Mouse (Mus musculus) CH12.LX (cell line): Measurements from ENCODE around the gene Cacna2d4. TPM values are rescaled to one million over a fixed set of nuclear protein-coding genes. Genes with fewer than 3 reads are reported as not detected.

ENCODE experiments used
- DNase-seq: peaks from one replicate; pipeline ENCODE4 v3.0.0-alpha.2; 2013; ENCODE audit errors: extremely low read depth
- H3K27ac ChIP-seq: 2 replicates; pipeline ENCODE4 v1.5.1; 2012; ENCODE audit warnings: low read depth, mild to moderate bottlenecking, control low read depth, moderate library complexity; ENCODE audit not compliant: insufficient read depth
- H3K27me3 ChIP-seq: replicated peaks from 2 replicates; pipeline ENCODE3; 2012; ENCODE audit warnings: inconsistent platforms
- H3K36me3 ChIP-seq, 2 experiments: replicated peaks in 1 of 2; 2 replicates each; pipeline versions ENCODE3 to v1.6.1; 2012; ENCODE audit warnings: inconsistent platforms in 1 of 2, low read length in 1 of 2, mild to moderate bottlenecking in 1 of 2, mixed read lengths in 1 of 2, moderate library complexity in 1 of 2; ENCODE audit not compliant: control insufficient read depth in 1 of 2, insufficient read depth in 1 of 2
- H3K4me1 ChIP-seq, 2 experiments: 2 replicates each; pipeline ENCODE4 v1.6.1; 2012; ENCODE audit warnings: inconsistent platforms in 1 of 2, moderate library complexity in 1 of 2; ENCODE audit not compliant: insufficient read depth in 2 of 2, control insufficient read depth in 1 of 2
- H3K4me2 ChIP-seq: 2 replicates; pipeline ENCODE4 v1.6.1; 2012; ENCODE audit warnings: low read depth, mild to moderate bottlenecking, control low read depth; ENCODE audit not compliant: poor library complexity, insufficient read depth, severe bottlenecking
- H3K4me3 ChIP-seq, 3 experiments: fragments of 150-350 bp in 1 of 3; sonication (generic) in 1 of 3; replicated peaks in 1 of 3; 2 replicates each; pipeline versions ENCODE3 to v1.5.1; 2011 to 2012; ENCODE audit warnings: low read depth in 2 of 3, low read length in 2 of 3, mild to moderate bottlenecking in 2 of 3, moderate library complexity in 2 of 3, control low read depth in 1 of 3, improper control_type of control experiment in 1 of 3, inconsistent platforms in 1 of 3, mixed read lengths in 1 of 3; ENCODE audit not compliant: poor library complexity in 1 of 3
- H3K79me2 ChIP-seq: replicated peaks from 2 replicates; pipeline ENCODE4 v1.6.1; 2012; ENCODE audit warnings: mild to moderate bottlenecking, moderate library complexity; ENCODE audit not compliant: control insufficient read depth, poor library complexity, insufficient read depth, severe bottlenecking; ENCODE audit errors: extremely low read depth
- H3K9ac ChIP-seq: 2 replicates; pipeline ENCODE4 v1.6.1; 2012; ENCODE audit warnings: low read depth, mild to moderate bottlenecking, control low read depth, moderate library complexity; ENCODE audit not compliant: insufficient read depth
- H3K9me3 ChIP-seq: replicated peaks from 2 replicates; pipeline ENCODE3; 2012; ENCODE audit warnings: low read length, inconsistent platforms, mixed read lengths
- CHD1 ChIP-seq: IDR thresholded peaks from 2 replicates; pipeline ENCODE4 v1.6.1; 2012; ENCODE audit warnings: low read depth, low read length, improper control_type of control experiment, inconsistent platforms
- E2F4 ChIP-seq: IDR thresholded peaks from 2 replicates; pipeline ENCODE4 v1.6.1; 2011; ENCODE audit warnings: low read depth, low read length, improper control_type of control experiment; ENCODE audit not compliant: insufficient replicate concordance
- ELF1 ChIP-seq: IDR thresholded peaks from 2 replicates; pipeline ENCODE4 v1.6.1; 2014; ENCODE audit warnings: low read depth, mild to moderate bottlenecking, inconsistent platforms, low read length, improper control_type of control experiment
- EP300 ChIP-seq: IDR thresholded peaks from 2 replicates; pipeline ENCODE4 v1.6.1; 2011; ENCODE audit warnings: low read length, improper control_type of control experiment
- JUND ChIP-seq: conservative IDR thresholded peaks from 2 replicates; pipeline ENCODE4 v1.6.1; 2011; ENCODE audit warnings: low read depth, low read length, improper control_type of control experiment
- KAT2A ChIP-seq: IDR thresholded peaks from 2 replicates; pipeline ENCODE4 v1.6.1; 2012; ENCODE audit warnings: low read length, improper control_type of control experiment, inconsistent platforms; ENCODE audit not compliant: insufficient replicate concordance
- MAFK ChIP-seq: IDR thresholded peaks from 2 replicates; pipeline ENCODE4 v1.6.1; 2011; ENCODE audit warnings: low read length, improper control_type of control experiment; ENCODE audit not compliant: insufficient replicate concordance
- MXI1 ChIP-seq: IDR thresholded peaks from 2 replicates; pipeline ENCODE4 v1.6.1; 2011; ENCODE audit warnings: mild to moderate bottlenecking, low read depth, low read length, improper control_type of control experiment
- RAD21 ChIP-seq: IDR thresholded peaks from 2 replicates; pipeline ENCODE4 v1.6.1; 2011; ENCODE audit warnings: low read depth, mild to moderate bottlenecking, low read length, improper control_type of control experiment, moderate library complexity
- TCF12 ChIP-seq: IDR thresholded peaks from 2 replicates; pipeline ENCODE4 v1.6.1; 2014; ENCODE audit warnings: low read depth, mild to moderate bottlenecking, inconsistent platforms, low read length, improper control_type of control experiment
- USF1 ChIP-seq: IDR thresholded peaks from 2 replicates; pipeline ENCODE4 v1.6.1; 2014; ENCODE audit warnings: low read depth, mild to moderate bottlenecking, inconsistent platforms, low read length, improper control_type of control experiment
- ZKSCAN1 ChIP-seq: IDR thresholded peaks from 2 replicates; pipeline ENCODE4 v1.6.1; 2012; ENCODE audit warnings: low read depth, inconsistent platforms, low read length, improper control_type of control experiment, borderline replicate concordance
- ZMIZ1 ChIP-seq: IDR thresholded peaks from 2 replicates; pipeline ENCODE4 v1.6.1; 2012; ENCODE audit warnings: low read depth, mild to moderate bottlenecking, inconsistent platforms, low read length, improper control_type of control experiment
- dilution Hi-C: fragments of 300-500 bp; cut with MboI; formaldehyde crosslinking; loops from 2 replicates; pipeline ENCODE4 v1.14.3; 2020; ENCODE audit warnings: low sequenced_read_pairs; ENCODE audit not compliant: extremely low pct_unique_long_range_greater_than_20kb, extremely low pct_ligation_motif_present
- in situ Hi-C: fragments of 300-500 bp; cut with MboI; formaldehyde crosslinking; loops from 3 replicates; pipeline ENCODE4 v1.14.3; 2019; ENCODE audit warnings: low sequenced_read_pairs, low pct_ligation_motif_present, low pct_unique_long_range_greater_than_20kb, mixed read lengths
- polyA plus RNA-seq: library from polyadenylated mRNA; unstranded; fragments of >175 nt; gene quantifications from 2 replicates; pipeline ENCODE4 v1.2.1, GENCODE M21; 2012; ENCODE audit warnings: low read depth; ENCODE audit not compliant: insufficient read length
- total RNA-seq, 2 experiments: library from RNA; depleted of rRNA; stranded (reverse); fragments of 300-350 nt in 1 of 2; fragments of >200 nt in 1 of 2; gene quantifications; 2 replicates each; pipeline ENCODE4 v1.2.3; 2012 to 2014

Cacna2d4 gene
- total and polyA plus RNA-seq, 3 experiments, result 0.08 to 0.64 (median 0.44) TPM

GRCm38 (mm10) chr6:119227001-119227400, 9.3 kb upstream of the Cacna2d4 start:
- TF ChIP-seq MAFK (no peak), E2F4 (no peak), JUND (no peak)
- DNase-seq, result no peak
- Histone ChIP-seq H3K9me3 (no peaks in the 10 kb centered on the region), H3K9ac (no peak overlapping the region), H3K4me1 (peaks cover 0 to 6% of the 10 kb centered on the region in 2 experiments; a peak in 1 of 4 replicates), H3K27ac (no peak overlapping the region), H3K79me2 (no peaks in the 10 kb centered on the region), H3K27me3 (peaks cover 52% of the 10 kb centered on the region), H3K4me2 (no peak overlapping the region), H3K36me3 (no peaks in the 10 kb centered on the region), H3K4me3 (no peak overlapping the region)
- dilution Hi-C loops, result no loop called here
- in situ Hi-C loops, result loop anchor here (5.0 kb wide), 1 partner anchor 120 kb away; no protein-coding TSS in a partner anchor

DNA sequence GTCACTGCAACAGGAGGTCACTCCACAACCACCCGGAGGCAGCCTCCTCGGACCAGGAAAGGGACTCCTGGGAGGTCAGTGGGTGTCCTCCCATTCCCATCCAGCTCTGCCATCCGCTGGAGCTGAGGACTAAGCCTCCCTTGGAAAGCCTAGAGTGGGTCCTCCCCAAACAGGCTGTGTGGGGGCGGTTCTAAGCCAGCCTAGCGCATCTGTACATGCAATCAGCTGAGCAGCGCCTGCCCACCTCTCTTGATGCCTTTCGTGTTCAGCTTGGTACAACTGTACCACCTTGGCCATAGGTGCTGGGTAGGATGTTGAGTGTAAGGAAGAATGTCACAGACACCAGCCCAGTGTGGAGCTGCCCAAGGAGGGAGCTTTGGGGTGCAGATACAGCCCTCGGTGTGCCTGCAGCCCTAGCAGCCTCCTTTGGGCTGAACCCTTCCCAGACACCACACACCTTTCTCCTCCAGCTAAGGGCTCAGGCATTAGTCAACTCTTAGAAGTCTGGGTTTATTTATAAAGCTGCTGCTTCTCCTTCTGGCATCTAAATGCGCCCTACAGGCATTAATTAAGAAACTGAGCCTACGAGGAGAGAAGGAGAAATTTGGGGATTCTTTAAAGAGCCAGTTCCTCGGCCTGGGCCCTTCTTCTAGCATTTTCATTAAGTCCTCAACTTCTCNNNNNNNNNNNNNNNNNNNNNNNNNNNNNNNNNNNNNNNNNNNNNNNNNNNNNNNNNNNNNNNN, 7.3 kb upstream of the Cacna2d4 start:
- no peak for DNase-seq
- peaks cover 0 to 6% of the 10 kb centered on the region in 2 experiments; a peak in 1 of 4 replicates for H3K4me1 ChIP-seq
- TF ChIP-seq USF1 (no peak), JUND (no peak), ELF1 (no peak), EP300 (no peak), RAD21 (no peak), ZMIZ1 (no peak), MXI1 (no peak), TCF12 (no peak), MAFK (no peak), ZKSCAN1 (no peak), KAT2A (no peak), CHD1 (no peak)
- TF ChIP-seq, all 38 proteins: peak for 0
- H3K27ac ChIP-seq, result no peak overlapping the region
- no peak overlapping the region for H3K4me3 ChIP-seq
- dilution Hi-C loops (no loop called here), in situ Hi-C loops (loop anchor here (5.0 kb wide), 1 partner anchor 118 kb away; no protein-coding TSS in a partner anchor)
- H3K9ac ChIP-seq, result no peak overlapping the region
- no peaks in the 10 kb centered on the region for H3K36me3 ChIP-seq
- no peaks in the 10 kb centered on the region for H3K9me3 ChIP-seq
- peaks cover 63% of the 10 kb centered on the region for H3K27me3 ChIP-seq
- H3K4me2 ChIP-seq, result no peak overlapping the region
- no peaks in the 10 kb centered on the region for H3K79me2 ChIP-seq
